Mouse (Mus musculus): ENCODE results near the gene Mnt. TPM values are rescaled to one million over a fixed set of nuclear protein-coding genes. Genes with fewer than 3 reads are reported as not detected.

Mnt gene
- total and polyA plus RNA-seq, 3 experiments: 4.6 to 117 (median 19.6) TPM

DNA sequence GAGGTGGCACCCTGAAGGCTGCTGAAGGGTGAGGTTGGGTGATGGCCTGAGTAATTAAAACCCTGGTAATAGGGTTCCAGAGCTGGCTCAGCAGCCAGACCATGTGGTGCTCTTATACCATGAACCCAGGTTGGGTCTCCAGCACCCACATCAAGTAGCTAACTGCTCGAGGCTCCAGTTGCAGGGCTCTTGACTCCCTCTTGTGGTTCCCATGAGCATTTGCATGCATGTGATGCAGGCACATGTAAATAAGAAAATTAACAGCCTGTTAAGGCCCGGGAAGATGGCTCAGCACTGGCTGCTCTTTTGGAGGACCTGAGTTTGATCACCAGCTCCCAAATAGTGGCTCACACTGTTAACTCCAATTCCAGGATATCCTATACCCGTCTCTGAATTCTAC is 15.1 kb downstream of the Mnt start:
- Histone ChIP-seq H3K27me3 (ENCODE audit: insufficient read depth, low read length) (no peaks in the 10 kb centered on the region), H3K36me3 (replicated peaks) (peaks cover 78% of the 10 kb centered on the region), H3K4me1 (ENCODE audit: insufficient read depth, low read depth, low read length) (peaks cover 47% of the 10 kb centered on the region), H3K4me3 (ENCODE audit: low read depth, low read length) (no peak overlapping the region), H3K9me3 (replicated peaks) (peaks cover 10% of the 10 kb centered on the region)
- ATAC-seq (ENCODE audit: extremely low read depth, insufficient number of reproducible peaks, low FRiP score, poor library complexity, severe bottlenecking) (no peak), DNase-seq (ENCODE audit: low spot score) (no peak)
- no peak for TF ChIP-seq GATA1 (IDR thresholded peaks at IDR 0.05; ENCODE audit: borderline replicate concordance, low read length)
- no peak for TF ChIP-seq GATA2 (IDR thresholded peaks at IDR 0.05; ENCODE audit: borderline replicate concordance, low read depth, low read length)
- peak; percentile 39; the same call in 1 of the 2 replicates for TF ChIP-seq CTCF (IDR thresholded peaks at IDR 0.05; ENCODE audit: low read depth, low read length)

DNA sequence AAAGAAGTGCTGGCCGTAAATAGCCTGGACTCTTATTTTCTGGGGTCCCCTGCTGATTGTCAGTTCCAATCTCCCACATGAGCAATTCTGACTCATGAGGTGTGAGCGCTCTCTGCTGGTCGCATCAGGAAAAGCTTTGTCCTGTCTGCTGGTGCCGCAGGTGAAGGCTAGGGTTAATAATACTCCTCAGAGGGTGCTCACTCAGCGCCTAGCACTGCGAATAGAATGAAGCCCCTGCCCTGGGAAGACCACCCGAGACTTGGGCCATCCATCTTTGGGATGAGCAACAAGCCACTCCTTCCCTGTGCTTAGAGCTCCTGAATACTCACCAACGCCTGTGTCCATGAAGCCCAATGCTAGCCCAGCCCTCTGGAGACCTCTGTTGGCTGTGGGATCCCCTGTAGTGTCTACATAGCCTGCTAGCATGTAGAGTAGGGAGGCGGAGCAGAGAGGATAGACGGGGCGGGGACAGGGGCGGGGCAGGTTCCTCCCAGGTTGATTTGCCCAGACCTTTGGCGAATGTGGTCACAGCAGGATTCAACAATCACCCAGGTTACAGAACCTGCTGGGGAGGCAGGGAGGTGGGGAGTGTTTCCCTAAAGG is 17.3 kb downstream of the Mnt start:
- ATAC-seq (ENCODE audit: extremely low read depth, insufficient number of reproducible peaks, low FRiP score, poor library complexity, severe bottlenecking): peak; percentile 58
- Histone ChIP-seq H3K27me3 (ENCODE audit: insufficient read depth, low read length) (no peaks in the 10 kb centered on the region), H3K4me1 (ENCODE audit: insufficient read depth, low read depth, low read length) (peaks cover 29% of the 10 kb centered on the region), H3K9me3 (replicated peaks) (peaks cover 10% of the 10 kb centered on the region), H3K4me3 (ENCODE audit: low read depth, low read length) (no peak overlapping the region; the same call in 1 of the 2 replicates), H3K36me3 (replicated peaks) (peaks cover 78% of the 10 kb centered on the region)
- TF ChIP-seq CTCF (IDR thresholded peaks at IDR 0.05; ENCODE audit: low read depth, low read length): peak; percentile 63; the same call in 1 of the 2 replicates
- no peak for TF ChIP-seq GATA2 (IDR thresholded peaks at IDR 0.05; ENCODE audit: borderline replicate concordance, low read depth, low read length)
- TF ChIP-seq GATA1 (IDR thresholded peaks at IDR 0.05; ENCODE audit: borderline replicate concordance, low read length): no peak
- DNase-seq (ENCODE audit: low spot score): peak; percentile 78

DNA sequence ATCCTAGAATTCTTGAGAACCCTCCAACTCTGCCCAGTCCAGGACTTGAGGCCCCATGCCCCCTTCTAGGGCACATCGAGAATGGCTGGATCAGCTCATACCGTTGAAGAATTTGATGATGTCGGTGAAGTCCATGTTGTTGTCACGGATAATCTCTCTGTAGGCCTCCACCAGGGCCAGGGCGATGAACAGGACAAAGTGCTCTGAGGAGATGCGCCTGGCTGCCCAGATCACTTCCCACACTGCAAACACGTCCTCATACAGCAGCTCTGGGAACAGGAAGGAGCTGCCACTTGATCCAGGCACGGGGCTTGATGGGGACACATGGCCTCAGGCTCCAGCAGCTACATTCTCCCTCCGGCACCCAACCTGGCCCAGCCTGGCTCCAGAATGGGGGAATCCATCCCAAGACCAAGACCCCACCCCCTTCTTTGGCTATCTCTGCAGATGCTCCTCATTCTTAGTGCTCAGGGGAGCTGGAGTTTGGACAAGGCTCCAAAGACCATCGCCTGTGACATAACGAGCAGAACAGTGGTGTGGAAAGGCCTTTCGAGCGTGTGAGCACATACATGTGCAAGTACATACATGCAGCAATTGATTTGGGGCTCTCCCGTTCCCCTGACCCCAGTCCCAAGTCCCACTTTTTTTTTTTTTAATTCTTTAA is 20.4 kb downstream of the Mnt start:
- H3K27me3 ChIP-seq (ENCODE audit: insufficient read depth, low read length): no peaks in the 10 kb centered on the region
- ATAC-seq (ENCODE audit: extremely low read depth, insufficient number of reproducible peaks, low FRiP score, poor library complexity, severe bottlenecking): no peak
- H3K4me3 ChIP-seq (ENCODE audit: low read depth, low read length): no peak overlapping the region
- no peaks in the 10 kb centered on the region for H3K9me3 ChIP-seq (replicated peaks)
- no peak for TF ChIP-seq TAL1 (conservative IDR thresholded peaks at IDR 0.05; ENCODE audit: low read depth, low read length)
- TF ChIP-seq POLR2AphosphoS5 (IDR thresholded peaks at IDR 0.05; ENCODE audit: insufficient replicate concordance, low read depth, low read length): no peak
- TF ChIP-seq GATA1 (IDR thresholded peaks at IDR 0.05; ENCODE audit: borderline replicate concordance, low read length): no peak
- no peak for TF ChIP-seq GATA2 (IDR thresholded peaks at IDR 0.05; ENCODE audit: borderline replicate concordance, low read depth, low read length)
- TF ChIP-seq CTCF (IDR thresholded peaks at IDR 0.05; ENCODE audit: low read depth, low read length): no peak
- peaks cover 71% of the 10 kb centered on the region for H3K36me3 ChIP-seq (replicated peaks)
- no peak for DNase-seq (ENCODE audit: low spot score)
- H3K4me1 ChIP-seq (ENCODE audit: insufficient read depth, low read depth, low read length): peaks cover 19% of the 10 kb centered on the region

DNA sequence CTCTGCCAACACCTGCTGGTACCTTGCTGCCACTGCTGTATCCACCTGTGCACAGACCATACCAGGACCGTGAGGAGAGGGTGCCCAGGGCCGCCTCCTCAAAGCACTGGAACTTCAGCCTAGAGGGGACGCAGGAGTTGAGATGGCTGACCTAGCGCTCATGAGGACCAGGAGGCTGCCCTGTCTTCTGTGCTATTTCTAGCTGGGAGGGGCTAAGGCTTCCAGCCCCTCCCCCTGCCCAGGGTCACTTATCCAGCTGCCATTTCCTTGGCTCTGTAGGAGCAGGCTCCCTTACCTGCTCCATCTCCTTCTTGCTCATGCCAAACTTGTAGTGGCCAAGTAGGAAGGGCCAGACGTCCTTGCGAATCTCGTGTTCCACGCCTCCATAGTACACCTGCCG is 27.0 kb downstream of the Mnt start:
- DNase-seq (ENCODE audit: low spot score) (no peak), ATAC-seq (ENCODE audit: extremely low read depth, insufficient number of reproducible peaks, low FRiP score, poor library complexity, severe bottlenecking) (no peak)
- H3K4me3 ChIP-seq (ENCODE audit: low read depth, low read length): no peak overlapping the region
- TF ChIP-seq GATA1 (IDR thresholded peaks at IDR 0.05; ENCODE audit: borderline replicate concordance, low read length): no peak
- TF ChIP-seq POLR2AphosphoS5 (IDR thresholded peaks at IDR 0.05; ENCODE audit: insufficient replicate concordance, low read depth, low read length): no peak
- TF ChIP-seq CTCF (IDR thresholded peaks at IDR 0.05; ENCODE audit: low read depth, low read length): no peak
- no peak for TF ChIP-seq GATA2 (IDR thresholded peaks at IDR 0.05; ENCODE audit: borderline replicate concordance, low read depth, low read length)
- TF ChIP-seq TAL1 (conservative IDR thresholded peaks at IDR 0.05; ENCODE audit: low read depth, low read length): no peak
- no peaks in the 10 kb centered on the region for H3K9me3 ChIP-seq (replicated peaks)
- H3K36me3 ChIP-seq (replicated peaks): peaks cover 79% of the 10 kb centered on the region
- no peaks in the 10 kb centered on the region for H3K27me3 ChIP-seq (ENCODE audit: insufficient read depth, low read length)
- H3K4me1 ChIP-seq (ENCODE audit: insufficient read depth, low read depth, low read length): no peaks in the 10 kb centered on the region; the same call in 1 of the 2 replicates

DNA sequence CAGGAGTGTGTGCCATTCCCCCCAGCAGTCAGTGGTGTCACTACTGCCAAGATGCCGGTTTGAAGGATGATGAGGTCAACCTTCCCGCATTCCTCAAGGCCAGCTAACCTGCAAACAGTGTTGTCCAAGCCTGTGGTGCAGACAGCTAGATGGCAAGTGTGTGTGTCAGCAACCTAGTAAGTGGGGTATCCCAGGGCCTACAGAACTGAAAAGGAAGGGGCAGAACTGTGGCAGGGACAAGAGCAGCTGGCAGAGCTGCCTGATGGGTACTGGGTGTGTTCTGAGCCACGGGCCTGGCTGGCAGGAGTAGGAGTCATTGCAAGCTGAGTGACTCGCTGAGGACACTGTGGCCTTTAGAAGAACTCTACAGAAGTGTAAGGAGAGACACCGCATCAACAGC is 31.4 kb downstream of the Mnt start:
- ATAC-seq (ENCODE audit: extremely low read depth, insufficient number of reproducible peaks, low FRiP score, poor library complexity, severe bottlenecking) (no peak), DNase-seq (ENCODE audit: low spot score) (no peak)
- no peak overlapping the region for H3K4me3 ChIP-seq (ENCODE audit: low read depth, low read length)
- H3K27me3 ChIP-seq (ENCODE audit: insufficient read depth, low read length): no peaks in the 10 kb centered on the region
- H3K9me3 ChIP-seq (replicated peaks): no peaks in the 10 kb centered on the region
- H3K4me1 ChIP-seq (ENCODE audit: insufficient read depth, low read depth, low read length): no peaks in the 10 kb centered on the region; the same call in 1 of the 2 replicates
- H3K36me3 ChIP-seq (replicated peaks): peaks cover 91% of the 10 kb centered on the region
- TF ChIP-seq POLR2AphosphoS5 (IDR thresholded peaks at IDR 0.05; ENCODE audit: insufficient replicate concordance, low read depth, low read length): no peak
- TF ChIP-seq CTCF (IDR thresholded peaks at IDR 0.05; ENCODE audit: low read depth, low read length): no peak
- no peak for TF ChIP-seq TAL1 (conservative IDR thresholded peaks at IDR 0.05; ENCODE audit: low read depth, low read length)
- TF ChIP-seq GATA2 (IDR thresholded peaks at IDR 0.05; ENCODE audit: borderline replicate concordance, low read depth, low read length): no peak
- no peak for TF ChIP-seq GATA1 (IDR thresholded peaks at IDR 0.05; ENCODE audit: borderline replicate concordance, low read length)

DNA sequence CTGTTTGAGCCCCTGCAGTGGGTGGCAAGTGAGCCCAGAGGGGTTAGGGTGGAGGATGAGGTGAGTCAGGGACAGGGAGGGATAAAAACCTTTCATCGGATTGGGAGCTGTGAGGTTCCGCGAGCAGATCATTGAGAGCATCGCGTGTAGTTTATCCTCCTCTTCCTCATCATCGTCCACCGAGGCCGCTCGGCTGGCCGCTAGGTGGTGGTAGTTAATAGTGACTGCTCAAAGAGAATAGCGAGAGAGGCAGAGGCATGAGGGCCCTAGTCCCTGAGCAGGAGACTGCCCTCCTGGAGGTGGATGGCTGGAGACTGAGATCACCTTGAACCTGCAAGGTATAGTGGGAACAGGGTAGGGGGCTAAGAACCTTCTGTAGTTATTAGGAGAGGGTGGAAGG is 32.8 kb downstream of the Mnt start:
- TF ChIP-seq GATA1 (IDR thresholded peaks at IDR 0.05; ENCODE audit: borderline replicate concordance, low read length) (no peak), CTCF (IDR thresholded peaks at IDR 0.05; ENCODE audit: low read depth, low read length) (no peak), POLR2AphosphoS5 (IDR thresholded peaks at IDR 0.05; ENCODE audit: insufficient replicate concordance, low read depth, low read length) (no peak), GATA2 (IDR thresholded peaks at IDR 0.05; ENCODE audit: borderline replicate concordance, low read depth, low read length) (no peak), TAL1 (conservative IDR thresholded peaks at IDR 0.05; ENCODE audit: low read depth, low read length) (no peak)
- Histone ChIP-seq H3K36me3 (replicated peaks) (peaks cover 93% of the 10 kb centered on the region), H3K9me3 (replicated peaks) (no peaks in the 10 kb centered on the region), H3K4me1 (ENCODE audit: insufficient read depth, low read depth, low read length) (no peaks in the 10 kb centered on the region; the same call in 1 of the 2 replicates), H3K4me3 (ENCODE audit: low read depth, low read length) (no peak overlapping the region), H3K27me3 (ENCODE audit: insufficient read depth, low read length) (no peaks in the 10 kb centered on the region)
- no peak for ATAC-seq (ENCODE audit: extremely low read depth, insufficient number of reproducible peaks, low FRiP score, poor library complexity, severe bottlenecking)
- no peak for DNase-seq (ENCODE audit: low spot score)

Data from G1E (cell line).